Mouse (Mus musculus) thymus, adult 2 months (tissue): ENCODE measurements at regions not wholly inside any gene's neighbourhood (a gene's known extent, or its start where the extent isn't known, plus 50 kb on each side); places are given as distances from the start of the nearest gene placed in this dataset.

Experiments
- DNase-seq: peaks from one replicate; pipeline ENCODE4 v3.0.0; 2021
- H3K27ac ChIP-seq: fragments of 200-500 bp; 2 replicates; pipeline ENCODE4 v1.5.1; 2012; ENCODE audit warnings: low read length, control low read depth; ENCODE audit not compliant: control insufficient read depth, insufficient read depth
- H3K27me3 ChIP-seq: fragments of 200-500 bp; 2 replicates; pipeline ENCODE4 v1.6.1; 2012; ENCODE audit warnings: mild to moderate bottlenecking, low read length, moderate library complexity, mixed read lengths; ENCODE audit not compliant: control insufficient read depth, insufficient read depth
- H3K36me3 ChIP-seq: fragments of 200-500 bp; 2 replicates; pipeline ENCODE4 v1.6.1; 2012; ENCODE audit warnings: mild to moderate bottlenecking, low read length, moderate library complexity; ENCODE audit not compliant: control insufficient read depth, insufficient read depth
- H3K4me1 ChIP-seq: fragments of 200-500 bp; replicated peaks from 2 replicates; pipeline ENCODE4 v1.6.1; 2012; ENCODE audit warnings: low read length; ENCODE audit not compliant: control insufficient read depth, insufficient read depth
- H3K4me3 ChIP-seq: fragments of 200-500 bp; 2 replicates; pipeline ENCODE4 v1.5.1; 2012; ENCODE audit warnings: mild to moderate bottlenecking, low read length, control low read depth, moderate library complexity; ENCODE audit not compliant: control insufficient read depth, insufficient read depth
- CTCF ChIP-seq: fragments of 200-500 bp; IDR thresholded peaks from 2 replicates; pipeline ENCODE4 v1.5.1; 2012; ENCODE audit warnings: mild to moderate bottlenecking, control low read depth, low read length, moderate library complexity, borderline replicate concordance; ENCODE audit not compliant: control insufficient read depth, poor library complexity, insufficient read depth; ENCODE audit errors: extremely low read depth
- POLR2A ChIP-seq: fragments of 200-500 bp; IDR thresholded peaks from 2 replicates; pipeline ENCODE4 v1.6.1; 2012; ENCODE audit warnings: mild to moderate bottlenecking, low read length, control low read depth, moderate library complexity; ENCODE audit not compliant: control insufficient read depth, poor library complexity, insufficient read depth; ENCODE audit errors: extremely low read depth
- WGBS: fragments of 180-500 bp; shearing (Covaris S2); methylation state at CpG from one replicate; pipeline ENCODE4 v1.1.7; 2018; 5-methylcytosine and 5-hydroxymethylcytosine counted together

GRCm38 (mm10) chr10:117522373-117522772 lies 106.9 kb upstream of the Cpm start:
- Histone ChIP-seq H3K27me3 (no peaks in the 10 kb centered on the region), H3K36me3 (no peaks in the 10 kb centered on the region), H3K4me1 (no peaks in the 10 kb centered on the region), H3K27ac (no peak overlapping the region), H3K4me3 (no peak overlapping the region)
- 77% methylated on average over 3 of the region's 3 CpGs for WGBS
- TF ChIP-seq POLR2A (no peak), CTCF (no peak)
- DNase-seq = no peak

- no peaks in the 10 kb centered on the region for H3K36me3 ChIP-seq
- 85% methylated on average over 23 of the region's 23 CpGs for WGBS
- H3K27me3 ChIP-seq = no peaks in the 10 kb centered on the region
- no peaks in the 10 kb centered on the region for H3K4me1 ChIP-seq
- no peak overlapping the region for H3K27ac ChIP-seq
- no peak overlapping the region for H3K4me3 ChIP-seq
- DNase-seq = no peak
- no peak for TF ChIP-seq POLR2A
Observed at GRCm38 (mm10) chr10:117521315-117522270, 107.7 kb upstream of the Cpm start.

- DNase-seq = no peak
- no peaks in the 10 kb centered on the region for H3K27me3 ChIP-seq
- WGBS = 92% methylated on average over 8 of the region's 8 CpGs
- H3K4me3 ChIP-seq = no peak overlapping the region
- H3K36me3 ChIP-seq = no peaks in the 10 kb centered on the region
- no peak overlapping the region for H3K27ac ChIP-seq
- H3K4me1 ChIP-seq = no peaks in the 10 kb centered on the region
- TF ChIP-seq POLR2A = no peak
- TF ChIP-seq CTCF = no peak
Observed at GRCm38 (mm10) chr10:117520536-117521314, 108.6 kb upstream of the Cpm start.

DNA sequence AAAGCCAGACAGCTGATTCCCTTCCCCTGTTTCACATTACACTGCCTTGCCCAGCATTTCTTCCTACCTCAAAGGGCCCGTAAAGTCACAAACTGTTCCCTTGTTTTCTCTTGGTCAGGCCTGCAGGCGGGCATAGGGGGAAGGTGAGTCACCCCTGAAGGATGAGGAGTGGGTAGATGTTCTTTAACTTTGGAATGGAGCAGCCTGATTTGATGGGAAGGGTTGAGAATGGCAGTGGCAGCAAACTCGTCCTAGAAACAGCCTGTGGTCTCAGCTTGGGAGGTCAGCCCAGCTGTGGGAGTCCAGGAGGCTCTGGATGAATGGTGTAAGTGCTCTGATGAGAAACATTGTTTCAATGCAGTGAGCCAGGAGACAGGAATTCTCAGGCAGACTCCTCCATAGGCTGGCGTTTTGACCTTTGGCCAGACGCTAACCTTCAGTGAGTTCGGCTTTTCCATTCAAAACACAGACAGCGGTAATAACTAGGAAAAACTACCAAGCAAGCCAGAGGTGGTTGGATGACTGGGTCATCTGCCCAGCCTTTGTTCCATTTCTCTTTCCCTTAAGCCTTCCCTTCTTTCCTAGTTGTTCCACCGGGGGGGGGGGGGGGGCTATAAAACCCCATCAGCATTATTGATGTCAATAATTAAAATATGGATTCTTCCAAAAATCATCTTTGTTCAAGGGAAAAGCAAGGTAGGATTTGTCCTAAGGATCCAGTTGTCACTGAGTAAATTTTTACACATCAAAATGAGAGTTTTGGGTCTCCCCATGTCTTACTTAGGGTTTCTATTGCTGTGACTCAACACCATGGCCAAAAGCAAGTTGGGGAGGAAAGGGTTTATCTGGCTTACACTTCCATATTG lies 109.4 kb upstream of the Cpm start:
- DNase-seq = no peak
- no peaks in the 10 kb centered on the region for H3K4me1 ChIP-seq

GRCm38 (mm10) chr10:117518793-117519669 lies 110.3 kb upstream of the Cpm start:
- WGBS = 87% methylated on average over 15 of the region's 15 CpGs
- H3K4me3 ChIP-seq = no peak overlapping the region
- TF ChIP-seq POLR2A (no peak), CTCF (no peak)
- no peak for DNase-seq
- H3K27me3 ChIP-seq = no peaks in the 10 kb centered on the region
- no peaks in the 10 kb centered on the region for H3K4me1 ChIP-seq
- no peaks in the 10 kb centered on the region for H3K36me3 ChIP-seq
- H3K27ac ChIP-seq = no peak overlapping the region

More for the DNA sequence above, 109.4 kb upstream of the Cpm start:
- no peak for TF ChIP-seq POLR2A
- no peak for TF ChIP-seq CTCF
- Histone ChIP-seq H3K4me3 (no peak overlapping the region), H3K27ac (no peak overlapping the region), H3K27me3 (no peaks in the 10 kb centered on the region), H3K36me3 (no peaks in the 10 kb centered on the region)
- WGBS = 90% methylated on average over 8 of the region's 8 CpGs
